Mouse (Mus musculus) erythroblast, adult 5-6 weeks (primary cell): Measurements from ENCODE around the gene Git1. TPM values are rescaled to one million over a fixed set of nuclear protein-coding genes. Genes with fewer than 3 reads are reported as not detected.
"Not testable (repeated sequence)": the region's sequence is repeated elsewhere in the genome, so short reads cannot be mapped to it uniquely, and the experiment has no call there.

ENCODE experiments used
- ATAC-seq: replicated peaks from 2 replicates; pipeline ENCODE4 v1.8.0; 2016; ENCODE audit warnings: moderate number of reproducible peaks, mild to moderate bottlenecking, moderate TSS enrichment, inconsistent platforms; ENCODE audit not compliant: poor library complexity, low FRiP score, severe bottlenecking
- total RNA-seq, 2 experiments: library from RNA; stranded (forward) in 1 of 2; stranded (reverse) in 1 of 2; fragments of 150-400 nt in 1 of 2; fragments of 200-764, 138-1000 nt in 1 of 2; gene quantifications; 2 replicates each; pipeline versions ENCODE4 v1.2.3 to v1.2.4; 2015 to 2017; ENCODE audit warnings: low replicate concordance in 2 of 2

Git1 gene
- total RNA-seq, 2 experiments from 2014 or later = 4.4 to 11.5 TPM

- no peak for ATAC-seq
Measured at GRCm38 (mm10) chr11:77515637-77516552, 22.5 kb downstream of the Git1 start, which contains the start of gene Trp53i13. Trp53i13 (minus strand) TSS chr11:77515980.

GRCm38 (mm10) chr11:77516553-77517425, 23.4 kb downstream of the Git1 start:
- ATAC-seq = no peak

- no peak for ATAC-seq
Measured at GRCm38 (mm10) chr11:77518051-77518798, 24.9 kb downstream of the Git1 start.

GRCm38 (mm10) chr11:77519043-77519442, 25.7 kb downstream of the Git1 start, which contains the start of gene Gm10392:
Gm10392 (minus strand) TSS chr11:77519198.
- ATAC-seq = no peak

- ATAC-seq = no peak
Measured at GRCm38 (mm10) chr11:77520601-77521529, 27.5 kb downstream of the Git1 start.

- ATAC-seq = no peak
Measured at GRCm38 (mm10) chr11:77525804-77526486, 32.6 kb downstream of the Git1 start.

GRCm38 (mm10) chr11:77528420-77528819, 35.1 kb downstream of the Git1 start:
- not testable (repeated sequence) for ATAC-seq

- no peak for ATAC-seq
Measured at GRCm38 (mm10) chr11:77529644-77530043, 36.3 kb downstream of the Git1 start.

GRCm38 (mm10) chr11:77530862-77531261, 37.5 kb downstream of the Git1 start:
- ATAC-seq = no peak

- ATAC-seq = no peak
Measured at GRCm38 (mm10) chr11:77532202-77532846, 39.0 kb downstream of the Git1 start.

GRCm38 (mm10) chr11:77545261-77545660, 51.9 kb downstream of the Git1 start:
- ATAC-seq = no peak

Other genes starting within 250 kb of the Git1 start
- gene Coro6, start 31.2 kb upstream of the Git1 start, total RNA-seq (2015; ENCODE audit: low replicate concordance) = not detected in 2 replicates
- gene Coro6, start 31.2 kb upstream of the Git1 start, total RNA-seq (2017; ENCODE audit: low replicate concordance) = not detected in 2 replicates
- gene Ankrd13b, start 3.9 kb upstream of the Git1 start, total RNA-seq (2015; ENCODE audit: low replicate concordance) = 0.77 TPM in 1 of 2 replicates, not detected in the other
- 4.1 TPM in 1 of 2 replicates, not detected in the other for gene Ankrd13b, start 3.9 kb upstream of the Git1 start, total RNA-seq (2017; ENCODE audit: low replicate concordance)
- gene Abhd15, start 21.6 kb downstream of the Git1 start, total RNA-seq (2015; ENCODE audit: low replicate concordance) = 2.9 TPM in 1 of 2 replicates, not detected in the other
- gene Abhd15, start 21.6 kb downstream of the Git1 start, total RNA-seq (2017; ENCODE audit: low replicate concordance) = 0.14 and 2.5 TPM in 2 replicates
- not detected in 2 replicates for gene Trp53i13, start 22.4 kb downstream of the Git1 start, total RNA-seq (2015; ENCODE audit: low replicate concordance)
- not detected in 2 replicates for gene Trp53i13, start 22.4 kb downstream of the Git1 start, total RNA-seq (2017; ENCODE audit: low replicate concordance)
- gene Gm10392, start 25.6 kb downstream of the Git1 start, total RNA-seq (2015; ENCODE audit: low replicate concordance) = not detected in 2 replicates
- 0.09 TPM in 1 of 2 replicates, not detected in the other for gene Gm10392, start 25.6 kb downstream of the Git1 start, total RNA-seq (2017; ENCODE audit: low replicate concordance)
- gene Taok1, start 114.3 kb downstream of the Git1 start, total RNA-seq (2015; ENCODE audit: low replicate concordance) = 9.8 and 20.9 TPM in 2 replicates
- 24.4 and 25.3 TPM in 2 replicates for gene Taok1, start 114.3 kb downstream of the Git1 start, total RNA-seq (2017; ENCODE audit: low replicate concordance)
- gene Nufip2, start 192.6 kb downstream of the Git1 start, total RNA-seq (2015; ENCODE audit: low replicate concordance) = 17.8 and 29.8 TPM in 2 replicates
- 21.2 and 25.6 TPM in 2 replicates for gene Nufip2, start 192.6 kb downstream of the Git1 start, total RNA-seq (2017; ENCODE audit: low replicate concordance)
- gene Cryba1, start 231.7 kb downstream of the Git1 start, total RNA-seq (2015; ENCODE audit: low replicate concordance) = not detected in 2 replicates
- not detected in 2 replicates for gene Cryba1, start 231.7 kb downstream of the Git1 start, total RNA-seq (2017; ENCODE audit: low replicate concordance)